Mouse (Mus musculus): ENCODE results near the gene Tmprss6. TPM values are rescaled to one million over a fixed set of nuclear protein-coding genes. Genes with fewer than 3 reads are reported as not detected.
A peak's percentile ranks its signal among the peaks of the same experiment; 100 is the strongest.

Tmprss6 gene
- total RNA-seq, 1 experiment from 2014 or later = not detected

DNA sequence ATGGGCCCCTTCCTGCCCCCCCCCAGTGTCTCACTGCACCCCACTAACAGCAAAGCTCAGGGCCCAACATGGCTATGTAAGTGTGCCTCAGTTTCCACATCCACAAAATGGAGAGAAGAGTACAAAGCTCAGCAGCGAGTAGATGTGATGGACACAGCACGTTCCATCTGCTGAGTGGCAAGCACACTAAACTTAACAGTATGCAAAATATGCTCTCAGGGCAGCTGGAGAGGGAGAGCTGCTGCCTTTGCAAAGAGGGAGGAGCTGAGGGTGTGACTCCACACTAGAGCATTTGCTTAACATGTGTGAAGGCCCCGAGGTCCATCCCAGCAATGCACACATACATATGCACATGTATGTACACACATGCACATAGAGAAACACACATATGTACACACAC lies 15.5 kb downstream of the Tmprss6 start:
- ATAC-seq (ENCODE audit: extremely low read depth, insufficient number of reproducible peaks, low FRiP score, poor library complexity, severe bottlenecking) = no peak

DNA sequence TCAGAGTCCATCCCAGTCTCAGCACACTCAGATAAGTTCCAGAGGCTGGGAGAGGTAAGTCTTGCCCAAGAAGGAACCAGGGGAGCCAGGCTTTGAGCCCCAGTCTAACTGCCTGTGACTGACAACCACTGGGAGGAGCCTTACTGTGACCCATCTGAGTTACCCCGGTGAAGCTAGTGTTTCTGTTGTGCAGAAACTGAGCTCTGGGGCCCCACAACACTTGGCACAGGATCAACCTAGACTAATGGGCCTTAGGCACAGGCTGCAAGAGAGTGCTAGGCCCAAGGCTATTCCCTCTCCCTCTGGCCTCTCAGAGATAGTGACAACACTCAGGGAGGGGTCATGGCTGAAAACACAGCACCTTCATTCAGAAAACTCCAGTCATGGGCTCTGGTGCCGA lies 17.2 kb downstream of the Tmprss6 start:
- no peak for ATAC-seq (ENCODE audit: extremely low read depth, insufficient number of reproducible peaks, low FRiP score, poor library complexity, severe bottlenecking)

DNA sequence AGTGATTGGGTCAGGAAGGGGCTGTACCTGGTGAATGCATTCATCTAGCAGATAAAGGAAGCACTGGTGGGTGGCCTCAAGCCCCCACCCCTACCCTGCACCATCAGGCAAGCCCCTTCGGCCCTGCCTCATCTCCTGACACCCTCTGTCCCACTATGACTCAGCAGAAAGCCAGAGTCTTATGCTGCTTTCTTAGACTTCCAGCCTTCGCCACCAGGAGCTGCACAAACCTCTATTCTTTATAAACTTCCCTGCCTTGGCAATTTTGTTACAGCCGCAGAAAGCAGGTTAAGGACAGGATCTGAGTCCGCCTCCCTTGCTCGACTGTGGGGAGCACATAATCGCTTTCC lies 18.0 kb downstream of the Tmprss6 start:
- no peak for ATAC-seq (ENCODE audit: extremely low read depth, insufficient number of reproducible peaks, low FRiP score, poor library complexity, severe bottlenecking)

DNA sequence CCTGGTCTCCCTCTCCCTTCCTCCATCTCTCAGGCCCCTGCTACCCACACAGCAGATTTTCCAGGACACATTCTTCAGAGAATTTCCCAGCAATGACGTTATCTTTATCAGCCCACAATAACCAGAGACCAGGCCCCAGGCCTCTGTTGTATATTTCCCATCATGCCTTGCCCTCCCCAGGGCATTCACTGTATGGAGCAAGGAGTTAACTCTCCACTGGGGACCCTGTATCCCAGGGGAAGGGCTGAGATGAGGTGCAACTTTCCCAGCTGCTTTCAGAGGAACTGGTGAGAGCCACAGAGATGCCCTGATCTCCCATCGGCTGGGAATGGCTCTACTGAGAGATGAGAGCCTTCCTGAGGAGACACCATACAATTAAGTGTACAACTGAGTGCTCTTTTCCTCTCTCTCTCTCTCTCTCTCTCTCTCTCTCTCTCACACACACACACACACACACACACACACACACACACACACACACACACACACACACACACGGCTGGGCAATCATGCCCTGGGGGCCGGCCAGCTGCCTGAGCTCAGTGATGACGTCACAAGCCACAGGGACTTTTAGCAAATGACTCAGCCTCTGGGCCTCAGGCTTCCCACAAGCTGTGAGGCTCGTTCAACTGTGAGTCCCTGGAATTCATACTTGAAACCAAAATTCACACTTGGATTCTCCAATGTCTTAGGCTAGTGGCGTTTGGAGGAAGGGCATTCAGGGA lies 18.6 kb downstream of the Tmprss6 start:
- ATAC-seq (ENCODE audit: extremely low read depth, insufficient number of reproducible peaks, low FRiP score, poor library complexity, severe bottlenecking) = peak; percentile 45

DNA sequence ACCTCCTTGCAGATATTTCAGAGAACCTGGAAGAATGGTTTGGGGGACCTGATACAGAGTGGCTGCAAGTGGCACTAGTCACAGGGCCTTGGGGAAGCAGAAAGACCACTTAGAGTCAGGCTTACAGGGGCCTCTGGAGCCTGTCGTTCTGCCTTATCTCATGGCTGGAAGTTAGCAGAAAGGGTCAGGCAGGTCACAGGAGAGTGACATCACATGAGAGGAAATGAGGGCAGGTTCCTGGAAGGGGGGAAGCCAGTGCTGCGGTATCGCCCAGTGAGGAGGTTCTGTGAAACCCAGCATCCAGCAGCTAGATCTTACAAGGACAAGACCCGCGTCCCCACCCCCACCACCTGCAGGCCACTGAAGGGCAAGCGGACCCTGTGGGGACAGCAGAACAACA lies 19.3 kb downstream of the Tmprss6 start:
- ATAC-seq (ENCODE audit: extremely low read depth, insufficient number of reproducible peaks, low FRiP score, poor library complexity, severe bottlenecking) = no peak

DNA sequence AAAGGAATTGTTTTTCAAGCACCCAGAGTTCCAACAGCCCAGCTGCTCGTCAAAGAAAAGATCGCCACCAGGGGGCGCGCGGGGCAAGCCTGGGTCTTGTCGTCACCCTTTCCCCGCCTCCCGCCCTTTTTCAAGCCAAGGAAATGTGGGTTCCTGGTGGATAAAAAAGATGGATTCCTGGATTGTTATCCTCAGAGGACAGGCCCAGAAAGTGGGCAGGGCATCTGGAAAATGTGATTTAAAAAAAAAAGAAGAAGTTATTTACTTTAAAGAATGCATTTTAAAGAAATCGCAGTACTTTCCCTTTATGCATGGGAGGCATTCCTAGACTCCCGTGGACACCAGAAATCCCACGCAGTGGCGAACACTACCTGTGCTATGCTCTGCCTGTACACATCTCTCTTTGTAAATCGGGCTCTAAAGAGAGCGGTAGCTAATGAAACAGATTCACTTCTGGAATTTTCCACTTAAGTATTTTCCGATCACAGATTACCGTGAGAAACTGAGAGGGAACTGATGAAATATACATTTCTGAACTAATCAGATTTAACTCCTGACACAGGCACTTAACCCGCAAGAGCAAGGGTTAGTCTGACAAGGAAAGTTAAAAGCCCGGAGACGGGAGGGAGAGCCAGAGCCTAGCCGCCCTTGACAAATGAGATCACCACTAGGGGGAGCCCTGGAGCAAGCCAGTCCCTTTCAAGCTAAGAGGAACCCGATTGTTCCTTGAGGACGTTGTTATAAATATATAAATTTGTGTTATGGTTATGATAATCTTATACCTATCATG lies 20.5 kb downstream of the Tmprss6 start:
- ATAC-seq (ENCODE audit: extremely low read depth, insufficient number of reproducible peaks, low FRiP score, poor library complexity, severe bottlenecking) = peak; percentile 59

DNA sequence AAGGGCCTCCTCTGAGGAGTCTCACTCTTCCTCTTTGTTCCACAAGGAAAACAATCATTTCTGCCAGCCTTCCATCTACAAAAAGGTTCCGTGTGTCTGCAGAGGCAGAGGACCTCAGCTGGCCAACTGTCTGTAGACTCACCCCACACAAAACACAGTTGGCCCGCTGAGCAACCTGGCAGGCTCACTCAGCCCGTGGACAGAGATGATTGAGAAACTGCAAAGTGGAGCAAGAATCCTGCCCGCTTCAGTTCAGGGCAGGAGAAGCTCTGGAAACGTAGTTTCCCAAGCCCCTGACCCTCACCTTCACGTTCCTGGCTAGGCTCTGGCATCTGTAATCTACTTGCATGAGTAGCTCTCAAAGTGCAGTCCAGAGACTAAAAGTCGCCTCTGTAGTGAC lies 21.3 kb downstream of the Tmprss6 start:
- ATAC-seq (ENCODE audit: extremely low read depth, insufficient number of reproducible peaks, low FRiP score, poor library complexity, severe bottlenecking) = no peak

DNA sequence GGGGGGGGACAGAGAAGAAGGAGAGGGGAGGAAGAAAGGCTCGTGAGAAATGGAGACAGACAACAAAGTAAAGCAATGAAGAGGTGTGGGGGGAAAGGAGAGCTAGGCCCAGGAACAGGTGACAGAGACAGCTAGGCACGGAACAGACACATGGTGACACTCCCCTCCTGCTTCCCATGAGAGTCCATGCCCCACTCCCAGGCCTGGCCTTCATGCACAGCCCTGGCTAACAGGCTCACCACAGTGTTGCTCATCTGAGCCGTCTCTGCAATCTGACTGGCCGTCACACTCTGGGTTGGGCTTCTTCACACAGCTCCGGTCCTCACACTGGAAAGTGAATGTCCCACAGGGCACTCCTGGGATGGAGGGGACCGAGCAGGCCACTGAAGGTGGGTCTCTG lies 24.6 kb downstream of the Tmprss6 start:
- no peak for ATAC-seq (ENCODE audit: extremely low read depth, insufficient number of reproducible peaks, low FRiP score, poor library complexity, severe bottlenecking)

DNA sequence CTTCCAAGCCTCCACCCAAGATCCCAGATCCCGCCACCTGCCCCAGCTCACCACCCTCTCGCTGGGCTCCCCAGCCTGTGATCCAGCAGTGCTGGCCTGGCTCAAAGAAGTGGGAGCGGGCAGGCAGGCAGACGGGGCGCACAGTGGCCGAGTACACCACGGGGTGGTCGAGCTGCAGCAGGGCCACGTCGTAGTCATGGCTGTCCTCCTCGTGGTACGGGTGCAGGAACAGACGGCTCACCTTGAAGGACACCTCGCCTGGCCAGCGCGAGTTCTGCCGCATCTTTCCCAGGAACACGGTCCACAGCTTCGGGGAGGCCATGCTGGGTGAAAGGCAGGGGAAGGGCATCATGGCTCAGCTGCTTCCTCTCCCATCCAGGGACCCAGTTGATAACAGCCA lies 26.2 kb downstream of the Tmprss6 start:
- ATAC-seq (ENCODE audit: extremely low read depth, insufficient number of reproducible peaks, low FRiP score, poor library complexity, severe bottlenecking) = no peak

DNA sequence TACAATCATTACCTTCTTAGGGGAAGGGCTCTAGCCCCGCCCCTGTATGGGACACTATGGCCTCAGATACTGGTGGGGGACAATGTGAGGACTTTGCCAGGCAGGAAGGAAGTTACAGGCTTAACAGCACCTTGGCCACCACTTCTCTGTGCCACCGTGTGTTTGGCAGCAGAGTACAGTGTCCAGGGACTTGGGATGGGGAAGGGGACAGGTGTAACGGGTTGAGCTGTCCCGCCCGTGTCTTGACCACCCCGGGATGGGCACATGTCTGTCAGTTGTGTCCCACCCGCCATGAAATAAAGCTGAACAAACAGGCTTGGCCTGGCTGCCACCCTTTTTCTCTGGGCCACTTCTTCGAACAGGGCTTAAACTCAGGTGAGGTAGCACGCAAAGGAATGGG lies 29.5 kb downstream of the Tmprss6 start:
- no peak for ATAC-seq (ENCODE audit: extremely low read depth, insufficient number of reproducible peaks, low FRiP score, poor library complexity, severe bottlenecking)

DNA sequence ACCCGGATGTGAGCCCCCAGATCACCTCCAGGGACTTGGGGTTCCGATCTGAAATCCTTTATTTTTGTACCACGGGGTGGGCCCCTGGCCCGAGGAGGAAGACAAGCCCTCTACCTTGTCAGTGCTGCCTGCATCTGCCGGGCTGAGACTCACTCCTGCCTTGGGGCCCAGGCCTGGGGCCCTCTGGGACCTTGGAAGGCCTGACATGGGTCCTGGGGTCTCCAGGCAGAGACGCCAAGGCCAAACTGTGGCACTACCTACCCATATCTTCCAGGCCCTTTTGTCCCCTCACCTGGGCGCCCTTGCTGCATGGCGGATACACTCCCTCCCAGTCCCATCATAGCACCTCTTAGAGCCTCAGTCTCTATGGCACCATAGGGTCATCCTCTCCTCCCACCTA lies 29.9 kb downstream of the Tmprss6 start:
- ATAC-seq (ENCODE audit: extremely low read depth, insufficient number of reproducible peaks, low FRiP score, poor library complexity, severe bottlenecking) = no peak

DNA sequence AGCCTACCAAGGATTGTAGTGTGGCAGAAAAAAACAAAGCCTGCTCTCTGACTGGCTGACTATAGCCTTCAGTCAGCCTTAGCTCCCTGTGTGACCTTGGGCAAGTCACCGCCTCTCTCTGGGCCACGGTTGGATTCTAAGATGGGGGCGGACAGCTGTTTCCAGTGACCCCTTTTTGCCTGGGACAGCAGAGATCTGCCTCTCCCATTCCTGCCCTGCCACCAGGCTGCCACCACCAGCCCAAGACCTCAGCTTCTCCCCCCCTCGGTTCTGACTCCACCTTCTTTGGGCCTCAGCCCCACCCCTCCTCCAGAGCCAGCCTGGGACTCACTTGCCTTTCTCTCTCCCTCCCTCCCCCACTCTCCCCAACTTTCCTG lies 30.4 kb downstream of the Tmprss6 start:
- ATAC-seq (ENCODE audit: extremely low read depth, insufficient number of reproducible peaks, low FRiP score, poor library complexity, severe bottlenecking) = no peak

DNA sequence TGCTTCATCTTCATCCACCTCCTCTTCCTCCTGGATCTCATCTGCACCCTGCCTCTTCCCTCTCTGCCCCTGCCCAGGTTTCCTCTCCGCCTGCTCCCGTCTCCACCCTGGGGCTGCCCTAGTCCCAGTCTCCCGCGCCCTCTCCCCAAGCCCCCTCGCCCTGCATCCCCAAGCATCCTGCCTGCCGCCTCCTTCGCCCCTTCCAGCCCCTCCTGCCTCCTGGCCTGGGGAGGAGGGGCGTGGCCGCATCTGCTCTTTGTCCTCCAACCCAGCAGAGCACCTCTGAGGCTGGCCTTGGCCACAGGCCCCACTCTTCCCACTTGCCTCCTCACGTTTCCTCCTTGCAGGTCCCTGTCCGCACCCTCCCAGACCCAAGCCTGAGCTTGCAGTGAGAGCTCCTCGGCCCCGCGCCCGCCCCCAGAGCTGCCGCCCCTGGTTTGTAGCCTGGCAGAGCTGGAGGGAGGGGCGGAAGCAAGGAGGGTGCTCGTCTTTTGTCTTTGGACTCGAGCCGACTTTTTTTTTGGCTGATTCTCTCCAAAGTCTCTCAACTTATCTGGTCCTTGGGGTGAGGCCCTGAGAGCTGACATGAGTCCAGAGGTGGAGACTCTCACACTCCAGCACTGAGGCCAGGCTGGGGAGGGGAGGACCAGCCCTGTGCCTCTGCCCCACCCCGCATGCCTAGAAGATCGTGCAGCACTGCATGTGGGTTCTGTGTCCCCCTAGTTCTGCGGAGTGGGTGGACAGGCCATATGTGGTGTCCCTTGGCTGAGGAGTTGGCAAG lies 31.0 kb downstream of the Tmprss6 start:
- no peak for ATAC-seq (ENCODE audit: extremely low read depth, insufficient number of reproducible peaks, low FRiP score, poor library complexity, severe bottlenecking)

DNA sequence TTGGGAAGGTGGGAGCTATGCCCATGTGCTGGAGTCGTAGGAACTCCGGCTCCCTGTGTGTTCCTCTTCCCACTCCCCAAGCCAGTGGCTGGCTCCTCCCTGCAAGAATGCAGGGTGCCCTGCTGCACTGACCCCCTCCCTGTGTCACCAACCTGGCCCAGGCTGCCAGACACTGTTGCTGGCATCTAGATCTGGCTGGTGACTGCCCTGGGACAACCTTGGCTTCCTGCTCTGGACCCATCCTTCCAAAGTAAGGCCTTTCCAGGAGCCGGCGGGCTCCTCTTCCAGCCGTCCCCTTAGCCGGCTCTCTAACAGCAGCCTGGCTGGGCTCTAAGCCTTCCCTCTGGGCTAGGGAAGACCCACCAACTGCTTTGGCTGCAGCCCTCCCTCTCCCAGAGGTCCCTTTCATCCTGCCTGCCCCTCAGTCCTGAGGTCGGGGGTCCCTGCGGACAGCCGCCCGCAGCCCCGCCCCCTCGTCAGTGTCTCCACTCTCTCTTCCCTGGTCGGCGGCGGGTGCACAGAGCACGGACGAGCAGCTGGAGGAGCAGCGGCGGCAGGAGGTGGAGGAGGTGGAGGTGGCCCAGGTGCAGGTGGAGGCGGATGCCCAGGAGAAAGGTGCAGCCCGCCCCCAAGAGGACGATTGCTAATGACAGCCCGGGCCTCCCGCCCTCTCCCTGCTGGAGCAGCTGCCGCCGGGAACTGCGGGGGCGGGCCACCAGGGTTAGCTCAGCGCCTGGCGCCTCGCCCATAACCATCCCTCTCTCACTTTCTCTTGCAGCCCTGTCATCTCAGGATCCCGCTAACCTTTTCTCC lies 31.8 kb downstream of the Tmprss6 start:
- no peak for ATAC-seq (ENCODE audit: extremely low read depth, insufficient number of reproducible peaks, low FRiP score, poor library complexity, severe bottlenecking)

DNA sequence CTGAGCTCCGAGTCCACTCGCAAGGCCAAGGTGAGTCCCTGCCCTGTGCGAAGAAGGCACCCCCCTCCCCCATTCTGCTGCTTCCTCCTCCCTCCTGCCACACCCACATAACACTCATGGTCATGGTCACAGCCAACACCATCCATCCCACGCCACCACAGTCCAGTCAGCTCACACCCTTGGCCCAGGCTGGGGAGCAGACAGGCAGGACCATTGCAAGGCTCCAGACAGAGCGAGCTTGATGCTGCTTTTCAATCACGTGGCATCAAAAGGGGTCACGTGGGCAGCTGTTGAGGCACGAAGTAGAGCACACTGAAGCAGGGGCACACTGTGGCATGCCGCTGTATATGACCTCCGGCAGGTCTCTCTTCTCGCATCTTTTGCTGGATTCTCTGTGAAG lies 32.8 kb downstream of the Tmprss6 start:
- ATAC-seq (ENCODE audit: extremely low read depth, insufficient number of reproducible peaks, low FRiP score, poor library complexity, severe bottlenecking) = no peak

DNA sequence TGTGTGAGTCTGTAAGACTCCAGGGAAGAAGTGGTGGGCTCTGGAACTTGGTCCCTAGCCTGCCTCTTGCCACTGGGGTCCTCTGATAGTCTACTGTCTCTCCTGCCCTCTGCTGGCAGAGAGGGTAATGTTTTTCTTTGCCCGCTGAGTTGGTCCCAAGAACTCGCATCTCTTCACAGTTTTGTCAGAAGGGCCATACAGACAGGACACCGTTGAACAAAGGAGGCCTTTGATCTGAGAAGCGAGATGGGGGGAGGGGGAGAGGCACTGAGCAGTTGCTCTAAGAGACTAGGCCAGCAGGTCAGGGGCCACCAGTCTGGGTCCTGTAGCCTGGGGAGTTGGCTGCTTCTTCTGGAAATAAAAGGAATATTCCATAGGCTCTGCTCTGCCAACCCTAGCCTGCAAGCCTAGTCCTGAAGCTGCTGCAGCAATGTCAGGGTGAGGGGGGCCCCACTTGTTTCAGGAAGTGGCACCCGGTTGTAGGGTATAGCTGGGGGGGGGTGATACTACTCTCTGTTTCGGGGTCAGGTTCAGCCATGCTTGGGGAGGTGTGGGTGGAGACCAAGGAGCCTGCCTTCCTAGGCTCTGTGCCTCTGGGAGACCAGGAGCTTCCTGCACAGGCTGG lies 33.4 kb downstream of the Tmprss6 start:
- no peak for ATAC-seq (ENCODE audit: extremely low read depth, insufficient number of reproducible peaks, low FRiP score, poor library complexity, severe bottlenecking)

DNA sequence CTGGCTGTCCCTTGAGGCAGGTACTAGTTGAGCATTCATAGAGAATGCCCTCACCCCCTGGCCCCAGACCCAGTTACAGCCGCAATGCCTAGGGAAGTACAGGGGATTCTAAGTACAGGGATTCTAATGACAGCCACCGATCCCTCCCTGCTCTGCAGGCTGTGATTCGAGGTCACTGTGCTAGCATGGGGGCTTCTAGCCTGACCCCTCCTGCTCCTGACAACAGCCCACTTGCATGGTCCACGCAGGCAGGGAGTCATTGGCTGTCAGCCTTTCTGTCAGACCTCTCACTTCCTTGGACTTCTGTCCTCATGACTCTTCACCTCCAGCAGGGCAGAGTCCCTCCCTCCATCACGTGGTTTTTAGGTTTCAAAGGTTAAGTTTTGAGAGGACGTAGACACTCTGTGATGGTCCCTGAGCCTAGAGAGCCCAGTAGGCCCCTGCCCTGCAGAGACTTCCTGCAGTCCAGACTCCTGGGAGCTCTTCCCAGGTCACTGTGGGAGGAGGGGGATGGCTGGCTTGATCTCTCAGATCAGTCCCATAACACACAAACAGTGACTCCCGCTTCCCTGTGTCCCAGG lies 36.8 kb downstream of the Tmprss6 start:
- ATAC-seq (ENCODE audit: extremely low read depth, insufficient number of reproducible peaks, low FRiP score, poor library complexity, severe bottlenecking) = no peak

DNA sequence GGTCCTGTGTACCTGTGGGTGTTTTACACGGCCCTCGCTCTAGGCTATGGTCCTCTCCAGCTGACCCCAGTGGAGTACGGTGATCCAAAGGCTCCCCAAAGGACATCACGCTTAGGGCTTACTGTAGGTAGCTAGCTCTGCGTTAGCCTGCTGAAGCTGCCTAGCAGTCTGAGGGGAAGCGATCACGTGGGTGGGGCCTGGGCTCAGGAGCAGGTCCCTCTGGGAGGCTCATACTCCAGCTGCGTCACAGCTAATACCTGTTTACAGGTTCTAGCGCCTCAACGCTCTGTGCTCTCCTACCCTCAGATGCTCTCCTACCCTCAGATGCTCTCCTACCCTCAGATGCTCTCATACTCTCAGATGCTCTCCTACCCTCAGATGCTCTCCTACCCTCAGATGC lies 37.6 kb downstream of the Tmprss6 start:
- no peak for ATAC-seq (ENCODE audit: extremely low read depth, insufficient number of reproducible peaks, low FRiP score, poor library complexity, severe bottlenecking)
